Mouse (Mus musculus) adrenal gland, adult 10 weeks (tissue): ENCODE results near the gene Olfr578. TPM values are rescaled to one million over a fixed set of nuclear protein-coding genes. Genes with fewer than 3 reads are reported as not detected.

Experiments used
- polyA plus RNA-seq: library from polyadenylated mRNA; stranded (reverse); fragments of 350-450 nt; fragmentation: Illumina TruSeq; extraction: RNeasy Lipid Tissue Mini Kit (QIAGEN cat#74804); gene quantifications from one replicate; pipeline ENCODE4 v1.2.3, GENCODE M21; 2014; ENCODE audit warnings: low read depth, low replicate concordance

The Olfr578 gene
- polyA plus RNA-seq, result not detected

DNA sequence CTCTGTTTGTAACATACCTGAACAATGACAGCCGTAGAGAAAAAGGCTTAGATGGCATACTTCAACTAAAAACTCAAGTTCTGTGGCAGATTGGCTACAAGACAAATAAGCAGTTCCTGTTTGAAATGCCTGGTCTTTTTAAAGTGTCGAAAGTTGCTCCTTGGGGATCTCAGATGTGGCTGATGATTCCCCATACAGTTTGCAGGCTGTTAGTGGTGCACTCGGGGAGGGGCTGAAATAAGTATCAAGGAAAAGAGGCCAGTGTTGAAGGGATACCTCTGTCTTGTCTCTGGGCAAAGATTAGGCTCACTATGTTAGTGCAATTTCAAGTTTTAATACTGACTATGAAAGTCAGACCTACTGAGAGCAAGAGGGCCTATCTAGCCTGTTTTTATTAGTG, at the start of gene Olfr578:
Olfr578 (minus strand) TSS at position 101 of the 400 bp plus-strand sequence.

DNA sequence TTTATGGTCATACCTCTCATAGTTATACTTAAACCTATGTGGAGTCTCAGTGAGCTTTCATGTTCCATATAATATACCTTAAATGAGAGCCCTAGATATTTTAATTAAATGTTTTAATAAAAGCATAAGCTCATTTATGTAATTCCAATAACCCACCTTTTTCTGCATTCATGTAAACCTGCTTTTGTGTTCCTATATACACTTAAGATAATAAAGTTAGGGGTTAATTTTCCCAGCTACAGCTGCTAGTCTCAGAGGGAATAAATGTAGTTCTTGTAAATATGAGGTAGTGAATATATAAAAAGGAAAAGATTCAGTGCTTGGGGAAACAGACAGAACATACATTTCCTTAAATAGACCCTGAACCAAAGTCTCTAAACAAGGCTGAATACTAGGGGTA, 48.6 kb upstream of the Olfr578 start, which contains the start of gene Olfr582:
Olfr582 (plus strand) TSS at position 301 of the 400 bp plus-strand sequence.

DNA sequence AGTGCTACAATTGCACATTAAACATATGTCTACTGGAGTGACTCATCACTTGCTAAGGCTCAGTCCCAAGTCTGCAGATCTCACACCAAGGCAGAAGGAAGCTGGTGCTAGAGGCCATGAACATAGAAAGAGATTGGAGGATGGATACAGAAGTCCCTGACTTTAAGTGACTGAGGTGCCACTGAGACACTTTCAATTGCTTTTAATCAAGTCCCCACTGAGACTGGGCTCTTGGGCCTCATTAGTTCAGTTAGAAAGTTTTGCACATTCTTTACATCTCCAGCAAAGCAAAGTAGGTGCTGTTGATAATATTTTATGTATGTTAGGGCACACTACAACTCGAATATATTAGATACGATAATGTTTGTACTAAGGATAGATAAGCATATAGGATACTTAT, 13.3 kb downstream of the Olfr578 start, which contains the start of gene Olfr577:
Olfr577 (minus strand) TSS at position 101 of the 400 bp plus-strand sequence.

DNA sequence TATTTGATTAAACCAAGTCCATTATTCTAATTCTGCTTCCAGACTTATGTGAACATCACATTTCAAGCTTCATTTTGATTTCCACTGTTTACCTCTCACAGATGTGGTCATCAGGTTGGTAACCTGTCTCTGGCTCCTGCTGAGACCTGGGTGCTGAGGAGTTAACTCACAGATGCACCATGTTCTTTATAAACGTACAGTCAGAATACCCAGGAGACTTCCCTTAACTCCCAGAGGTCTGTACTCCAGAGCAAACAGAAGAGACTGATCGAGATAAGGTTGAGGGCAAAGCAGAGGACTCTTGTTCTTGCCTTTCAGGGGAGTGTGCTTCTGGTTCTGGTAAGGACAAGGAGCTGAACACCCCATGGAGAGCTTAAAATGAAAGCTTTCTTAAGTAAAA, 26.8 kb downstream of the Olfr578 start, which contains the start of gene Olfr576:
Olfr576 (plus strand) TSS at position 301 of the 400 bp plus-strand sequence.

DNA sequence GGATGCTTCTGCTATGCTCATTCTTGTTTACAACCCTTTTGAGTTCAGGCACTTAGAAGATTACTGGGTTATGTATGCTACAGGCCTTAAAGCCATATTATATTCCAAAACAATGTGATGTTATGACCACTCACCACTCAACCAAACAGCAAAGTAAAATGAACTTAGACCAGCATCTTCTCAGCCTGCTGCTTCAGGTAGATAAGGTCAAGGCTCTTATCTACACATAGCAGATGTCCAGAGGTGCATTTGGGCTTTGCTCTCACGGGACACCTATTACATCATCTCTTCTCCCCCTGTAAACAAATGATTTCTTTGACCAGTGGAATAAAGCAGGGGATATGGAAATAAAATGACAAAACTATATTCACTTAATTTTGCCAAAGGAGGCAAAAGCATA, 30.5 kb downstream of the Olfr578 start, which contains the start of gene Olfr575:
Olfr575 (minus strand) TSS at position 183 of the 400 bp plus-strand sequence.

DNA sequence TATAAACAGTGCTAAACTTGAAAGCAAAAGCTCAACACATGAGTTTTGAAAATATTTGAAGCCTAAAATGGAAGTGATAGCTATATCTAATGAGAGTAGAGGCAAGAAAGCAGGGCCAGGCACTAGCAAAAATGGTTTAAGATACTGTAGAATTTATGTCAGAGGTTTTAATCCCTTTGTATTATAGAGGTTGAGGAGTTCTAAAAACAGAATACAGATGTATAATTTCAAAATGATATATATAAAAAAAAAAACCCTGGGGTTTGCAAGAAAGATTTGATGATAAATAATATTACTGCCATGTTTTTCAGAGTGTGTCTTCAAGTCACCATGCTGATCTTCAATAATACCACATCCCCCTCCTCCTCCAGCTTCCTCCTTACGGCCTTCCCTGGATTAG, 41.0 kb downstream of the Olfr578 start, which contains the start of gene Olfr574:
Olfr574 (plus strand) TSS at position 301 of the 400 bp plus-strand sequence.

DNA sequence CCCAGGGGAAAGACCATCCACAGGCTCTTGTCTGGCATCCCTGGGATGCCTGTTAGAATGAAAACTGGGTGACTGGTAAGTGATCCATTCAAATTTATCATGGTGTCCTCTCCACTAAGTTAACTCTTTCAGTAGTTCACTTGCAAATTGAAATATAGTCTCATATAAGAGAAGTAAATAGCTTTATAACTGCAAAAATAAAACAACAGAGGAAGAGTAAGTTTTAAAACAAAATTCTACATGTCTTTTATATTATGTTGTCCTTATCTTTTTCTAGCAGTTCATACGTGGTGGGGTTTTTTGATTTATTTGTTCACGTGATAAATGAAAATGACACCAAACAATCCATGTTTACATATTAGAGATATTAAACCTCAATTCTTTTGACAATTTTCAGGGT, 46.6 kb downstream of the Olfr578 start, which contains the start of gene Olfr573-ps1:
Olfr573-ps1 (minus strand) TSS at position 101 of the 400 bp plus-strand sequence.

Other genes starting within 250 kb of the Olfr578 start
- not detected for gene Olfr560, start 230.0 kb downstream of the Olfr578 start, polyA plus RNA-seq
- 0.52 TPM for gene Olfr78, start 229.9 kb downstream of the Olfr578 start, polyA plus RNA-seq
- gene Olfr561, start 218.1 kb downstream of the Olfr578 start, polyA plus RNA-seq, result not detected
- not detected for gene Olfr564, start 185.8 kb downstream of the Olfr578 start, polyA plus RNA-seq
- not detected for gene Olfr566, start 130.6 kb downstream of the Olfr578 start, polyA plus RNA-seq
- not detected for gene Olfr568, start 112.2 kb downstream of the Olfr578 start, polyA plus RNA-seq
- not detected for gene Olfr569, start 98.4 kb downstream of the Olfr578 start, polyA plus RNA-seq
- not detected for gene Olfr570, start 94.7 kb downstream of the Olfr578 start, polyA plus RNA-seq
- gene Olfr571, start 71.8 kb downstream of the Olfr578 start, polyA plus RNA-seq, result not detected
- gene Olfr572, start 64.9 kb downstream of the Olfr578 start, polyA plus RNA-seq, result not detected
- gene Olfr573-ps1, start 46.7 kb downstream of the Olfr578 start, polyA plus RNA-seq, result not detected
- gene Olfr574, start 40.9 kb downstream of the Olfr578 start, polyA plus RNA-seq, result not detected
- not detected for gene Olfr575, start 30.5 kb downstream of the Olfr578 start, polyA plus RNA-seq
- not detected for gene Olfr576, start 26.7 kb downstream of the Olfr578 start, polyA plus RNA-seq
- not detected for gene Olfr577, start 13.4 kb downstream of the Olfr578 start, polyA plus RNA-seq
- not detected for gene Olfr582, start 48.7 kb upstream of the Olfr578 start, polyA plus RNA-seq
- gene Olfr583, start 62.0 kb upstream of the Olfr578 start, polyA plus RNA-seq, result not detected
- not detected for gene Olfr584, start 92.6 kb upstream of the Olfr578 start, polyA plus RNA-seq
- gene Olfr585, start 108.4 kb upstream of the Olfr578 start, polyA plus RNA-seq, result not detected
- not detected for gene Olfr586, start 136.3 kb upstream of the Olfr578 start, polyA plus RNA-seq
- not detected for gene Olfr588-ps1, start 151.6 kb upstream of the Olfr578 start, polyA plus RNA-seq
- gene Olfr589, start 167.0 kb upstream of the Olfr578 start, polyA plus RNA-seq, result not detected
- not detected for gene Olfr591, start 189.0 kb upstream of the Olfr578 start, polyA plus RNA-seq
- gene Olfr592, start 195.5 kb upstream of the Olfr578 start, polyA plus RNA-seq, result not detected
- gene Olfr593, start 222.5 kb upstream of the Olfr578 start, polyA plus RNA-seq, result not detected
- gene Olfr594, start 227.7 kb upstream of the Olfr578 start, polyA plus RNA-seq, result not detected